Mouse (Mus musculus): ENCODE data around the gene Rgs17.
"Not testable (repeated sequence)": the region's sequence is repeated elsewhere in the genome, so short reads cannot be mapped to it uniquely, and the experiment has no call there.

Gene Rgs17

DNA sequence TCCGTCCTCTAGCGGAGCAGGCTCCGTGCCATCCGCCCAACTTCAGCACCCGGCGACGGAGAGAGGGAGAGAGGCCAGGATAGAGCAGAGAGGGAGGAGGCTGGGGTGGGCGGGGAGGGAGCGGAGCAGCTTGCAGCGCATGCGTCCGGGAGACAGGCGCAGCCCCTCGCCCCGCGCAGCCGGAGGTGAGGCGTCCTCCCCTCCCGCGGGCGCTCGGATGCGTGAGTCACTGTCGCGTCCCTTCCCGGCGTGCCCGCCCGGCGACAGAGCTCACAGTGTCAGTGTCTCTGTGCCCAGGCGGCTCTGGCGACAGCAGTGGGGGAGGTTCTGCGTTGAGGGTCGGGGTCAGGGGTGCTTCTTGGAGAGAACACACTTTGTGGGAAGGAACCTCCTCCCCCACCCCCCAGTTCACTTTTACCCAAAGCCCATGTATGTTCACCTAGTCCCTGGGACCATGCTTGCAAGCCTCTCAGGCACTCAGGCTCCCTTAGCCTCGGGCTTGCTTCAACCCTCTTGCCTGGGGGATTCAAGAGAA is at the start of gene Rgs17:
TSS of gene Rgs17 (minus strand) at position 107 of the 535 bp plus-strand sequence.
- peak; percentile 79 for DNase-seq

DNA sequence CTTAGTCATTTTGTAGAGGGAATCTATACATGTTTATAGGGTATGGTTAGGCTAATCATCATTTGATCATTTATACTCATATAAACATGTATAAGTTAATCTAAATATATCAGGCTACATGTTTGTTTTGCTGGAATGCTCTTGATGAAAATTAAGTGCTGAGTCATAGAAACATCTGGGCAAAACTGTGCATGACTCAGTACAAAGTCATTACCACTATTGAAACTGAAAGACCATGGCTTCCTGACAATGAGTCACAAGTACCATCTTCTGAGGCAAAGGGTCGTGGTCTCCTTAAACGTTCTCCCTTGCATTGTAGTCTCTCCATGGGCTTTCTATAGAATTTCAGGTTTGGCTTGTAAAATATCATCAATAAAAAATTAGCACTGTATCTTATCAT is 45.5 kb upstream of the Rgs17 start:
- no peak for DNase-seq

DNA sequence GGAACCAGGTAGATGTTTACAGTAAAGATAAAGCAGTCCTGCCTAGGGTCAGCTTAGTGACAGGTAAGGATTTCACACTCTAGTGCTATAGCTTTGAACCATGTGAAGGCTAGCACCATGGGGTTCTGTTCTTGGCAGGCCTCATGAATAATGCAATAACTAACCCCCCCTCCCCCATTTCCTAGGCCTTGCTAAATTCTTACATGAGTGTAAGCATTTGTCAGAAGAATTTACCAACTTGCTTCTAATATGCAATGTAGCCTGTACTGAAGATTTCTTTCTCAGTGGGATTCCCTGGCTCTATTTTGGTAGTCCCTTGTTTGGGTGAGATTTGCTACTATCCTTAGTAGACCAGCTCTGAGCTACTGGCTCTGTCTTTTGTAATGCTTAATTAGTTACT is 31.6 kb upstream of the Rgs17 start:
- not testable (repeated sequence) for DNase-seq

DNA sequence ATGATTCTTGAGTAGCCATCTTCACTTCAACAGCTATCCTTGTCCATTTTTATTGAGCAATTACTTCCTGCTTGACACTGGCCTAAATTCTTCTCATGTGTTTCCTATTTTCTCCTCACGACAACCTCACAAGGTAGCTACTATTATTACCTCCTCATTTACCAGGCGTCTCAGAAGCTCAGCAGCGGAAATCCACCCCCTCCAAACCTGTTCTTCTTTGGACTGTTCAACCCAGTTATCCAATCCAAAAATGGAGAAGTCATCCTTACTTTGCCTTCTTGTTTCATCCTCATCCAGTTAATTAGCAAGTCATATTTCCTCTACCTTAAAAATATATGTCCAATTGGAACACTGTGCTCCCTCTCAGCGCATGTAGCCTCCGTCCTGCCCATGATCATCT is 2.1 kb upstream of the Rgs17 start:
- peak; percentile 11 for DNase-seq

DNA sequence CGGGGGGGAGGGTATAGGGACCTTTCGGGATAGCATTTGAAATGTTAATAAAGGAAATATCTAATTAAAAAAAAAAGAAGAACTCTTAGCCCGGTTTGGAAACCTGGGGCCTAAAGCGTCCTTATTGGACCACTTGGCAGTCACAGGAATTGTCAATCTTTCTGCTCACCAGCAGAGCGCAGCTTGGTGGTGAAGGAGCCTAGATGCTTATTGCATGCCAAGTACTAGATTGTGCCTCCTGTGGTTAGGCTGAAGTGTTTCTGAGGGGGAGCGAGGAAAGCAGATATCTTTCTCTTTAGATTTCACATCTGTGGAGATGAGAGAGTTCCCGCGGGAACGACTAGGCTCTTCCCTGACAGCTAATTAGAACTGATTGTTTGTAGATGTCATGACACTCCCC is 896 bp upstream of the Rgs17 start:
- DNase-seq = peak; percentile 9

DNA sequence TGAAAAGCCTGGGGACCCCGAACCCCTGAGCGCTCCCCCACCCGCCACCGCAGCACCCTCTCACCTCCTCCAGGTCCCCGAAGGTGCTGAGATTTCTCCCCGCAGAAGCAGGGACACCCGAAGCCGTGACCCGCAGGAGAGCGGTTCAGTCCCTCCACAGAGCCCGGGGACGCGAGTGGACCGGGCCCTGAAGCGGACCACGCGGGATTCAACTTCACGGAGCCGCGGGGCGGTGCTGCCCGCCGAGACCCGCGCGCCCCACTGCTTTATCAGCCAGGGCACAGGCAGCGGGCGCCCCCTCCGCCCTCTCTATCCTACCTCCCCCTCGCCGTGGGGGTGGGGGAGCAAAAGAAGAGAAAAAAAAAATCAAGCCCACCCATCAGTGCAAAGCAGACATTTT is 429 bp downstream of the Rgs17 start:
- peak; percentile 23 for DNase-seq

DNA sequence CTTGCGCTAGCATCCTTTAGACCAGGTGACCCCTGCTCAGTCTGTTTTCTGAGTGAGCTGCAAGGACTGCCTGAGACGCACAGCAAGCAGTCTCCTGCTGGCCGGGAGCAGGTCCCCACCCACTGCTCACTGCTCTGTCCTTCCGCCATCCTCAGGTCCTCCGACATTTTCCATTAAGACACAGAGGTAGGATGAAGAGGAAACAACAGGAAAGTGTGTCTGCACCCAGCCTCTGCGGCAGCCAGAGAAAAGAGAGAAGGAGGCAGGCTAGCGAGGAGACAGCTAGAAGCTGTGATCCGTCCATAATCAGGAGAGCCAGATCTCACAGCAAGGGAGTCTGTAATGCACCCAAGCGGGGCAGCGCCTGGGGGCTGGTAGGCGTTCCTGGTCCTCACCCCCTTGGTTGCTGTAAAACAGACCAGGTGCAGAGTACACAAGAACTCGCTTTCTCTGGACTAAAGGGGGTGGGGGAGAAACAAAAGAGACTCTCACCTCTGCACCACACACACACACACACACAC is 1.1 kb downstream of the Rgs17 start:
- peak; percentile 47 for DNase-seq

DNA sequence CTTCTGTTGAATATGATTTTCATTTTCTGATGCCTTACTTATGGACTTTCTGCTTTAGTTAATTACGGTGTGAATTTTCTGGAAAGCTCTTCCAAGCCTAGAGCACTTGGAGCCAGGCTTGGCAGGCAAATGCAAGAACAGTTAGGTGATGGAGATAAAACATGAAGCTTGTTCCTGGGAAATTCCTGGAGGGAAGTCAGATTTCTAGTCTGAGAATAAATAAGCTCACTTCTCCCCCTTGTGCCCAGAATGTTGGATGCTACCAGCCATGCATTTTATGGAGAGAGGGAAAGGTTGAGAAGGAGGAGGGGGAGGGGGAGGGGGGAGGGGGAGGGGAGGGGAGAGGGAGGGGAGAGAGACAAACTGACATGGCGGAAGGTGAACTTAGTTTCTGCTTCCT is 17.8 kb downstream of the Rgs17 start:
- peak; percentile 11 for DNase-seq

DNA sequence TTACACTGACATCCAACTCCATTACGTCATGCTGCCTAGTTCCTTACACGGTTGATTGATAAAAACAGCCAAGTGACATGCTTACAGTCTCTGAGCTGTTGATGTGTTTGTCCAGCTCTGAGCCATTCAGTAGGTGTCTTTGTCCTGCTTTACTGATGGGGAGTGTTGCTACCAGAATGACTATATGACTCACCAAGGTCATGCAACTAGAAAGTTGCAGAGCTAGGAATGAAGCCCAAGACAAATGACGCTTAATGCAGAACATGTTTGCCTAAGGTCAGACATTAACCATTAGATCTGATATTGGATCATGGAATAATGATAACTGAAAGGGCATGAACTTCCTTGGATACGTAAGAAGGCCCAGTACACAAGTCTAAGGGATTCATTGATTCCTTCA is 20.4 kb downstream of the Rgs17 start:
- no peak for DNase-seq

DNA sequence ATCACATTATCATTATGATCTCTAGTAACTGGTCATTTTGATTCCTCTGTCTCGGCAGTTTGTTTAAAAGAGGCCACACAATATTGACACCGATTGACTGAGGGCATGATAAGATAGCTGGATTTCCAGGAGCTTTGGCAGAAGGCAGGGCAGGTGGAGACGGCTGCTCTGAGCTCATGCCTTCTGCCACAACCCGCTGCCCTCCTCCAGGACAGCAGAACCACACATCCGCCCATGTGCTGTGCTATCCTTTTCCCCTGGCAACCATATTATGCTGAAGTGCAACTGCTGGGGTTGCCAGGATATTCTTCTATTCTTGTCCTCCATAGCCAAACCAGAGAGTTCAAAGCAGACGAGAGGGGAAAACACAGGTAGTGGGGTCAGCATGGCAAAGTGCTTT is 21.5 kb downstream of the Rgs17 start:
- DNase-seq = no peak

DNA sequence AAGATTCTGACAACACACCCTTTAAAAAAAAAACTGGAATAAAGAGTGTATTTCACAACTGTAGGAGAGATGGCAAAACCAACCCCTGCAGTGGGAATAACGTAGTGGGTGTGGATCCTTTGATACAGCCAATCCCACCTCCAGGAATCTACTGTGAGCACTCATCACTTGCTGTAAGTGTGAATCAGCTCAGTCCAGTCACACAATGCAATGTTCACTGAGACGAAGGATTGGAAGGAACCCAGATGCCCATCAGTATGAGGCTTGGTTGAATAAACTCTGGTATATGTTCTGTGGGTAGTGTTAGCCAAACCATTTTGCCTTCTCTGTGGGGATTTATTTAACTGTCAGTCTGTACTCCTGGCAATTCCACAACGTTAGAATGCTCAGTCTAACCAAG is 45.1 kb downstream of the Rgs17 start:
- peak; percentile 25 for DNase-seq

DNA sequence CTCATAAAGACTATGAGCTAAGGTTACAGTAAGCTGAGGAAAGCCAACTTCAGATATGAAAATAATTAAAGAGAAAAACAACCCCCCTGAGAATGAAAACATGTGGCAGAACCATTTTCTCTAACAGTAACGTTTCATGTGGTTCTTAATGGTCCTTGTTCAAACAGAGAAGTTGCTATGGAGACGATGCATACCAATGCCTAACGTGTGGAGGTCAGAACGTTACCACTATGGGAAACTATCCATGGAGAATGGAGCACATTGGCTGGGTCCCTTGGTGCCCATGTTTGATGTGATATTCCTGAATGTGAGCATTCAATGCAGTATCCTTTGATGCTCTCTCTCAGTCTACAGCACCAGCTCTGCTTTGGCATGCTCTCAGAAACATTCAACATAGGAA is 51.1 kb downstream of the Rgs17 start:
- no peak for DNase-seq

DNA sequence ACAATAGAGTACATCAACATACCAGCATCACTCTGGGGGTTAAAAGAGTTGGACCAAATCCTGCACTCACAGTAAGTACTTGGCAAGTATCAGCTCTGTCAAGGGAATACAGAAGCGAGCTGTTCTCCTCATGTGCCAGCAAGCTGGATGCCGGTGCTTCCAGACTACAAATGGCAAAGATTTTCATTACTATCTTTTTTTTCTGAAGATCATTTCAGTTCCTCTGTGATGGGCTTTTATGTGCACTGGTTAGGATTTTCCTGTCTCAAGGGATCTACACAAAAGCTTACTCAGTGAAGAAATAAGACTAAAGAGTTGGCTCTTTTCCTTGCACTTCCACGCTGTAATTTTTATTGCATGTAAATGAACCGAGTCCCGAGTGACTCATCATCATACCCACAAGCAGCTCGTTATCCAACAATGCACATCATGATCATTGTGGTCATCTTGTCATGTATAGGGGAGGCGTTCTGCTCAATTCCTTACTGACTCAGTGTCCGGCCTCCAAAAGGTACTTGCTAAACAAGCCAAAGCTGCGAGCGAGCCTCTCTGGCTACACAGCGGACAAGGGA is 54.1 kb downstream of the Rgs17 start:
- DNase-seq = peak; percentile 20

DNA sequence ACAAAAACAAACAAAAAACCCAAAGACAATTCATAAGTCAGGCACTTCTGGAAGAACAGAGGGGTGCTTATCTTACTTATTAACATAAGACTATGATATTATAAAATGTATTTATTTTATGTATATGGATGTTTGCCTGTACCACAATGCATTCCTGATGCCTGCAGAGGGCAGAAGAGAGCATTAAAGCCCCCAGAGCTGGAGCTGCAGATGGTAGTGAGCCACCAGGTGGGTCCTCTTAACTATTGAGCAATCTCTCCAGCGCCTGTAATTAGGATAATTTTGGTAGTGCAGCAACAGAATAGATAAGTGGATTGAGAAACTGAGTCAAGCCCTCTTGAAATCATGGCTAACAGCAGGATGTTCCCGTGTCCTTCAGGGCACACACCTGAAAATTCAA is 56.2 kb downstream of the Rgs17 start:
- DNase-seq = no peak

DNA sequence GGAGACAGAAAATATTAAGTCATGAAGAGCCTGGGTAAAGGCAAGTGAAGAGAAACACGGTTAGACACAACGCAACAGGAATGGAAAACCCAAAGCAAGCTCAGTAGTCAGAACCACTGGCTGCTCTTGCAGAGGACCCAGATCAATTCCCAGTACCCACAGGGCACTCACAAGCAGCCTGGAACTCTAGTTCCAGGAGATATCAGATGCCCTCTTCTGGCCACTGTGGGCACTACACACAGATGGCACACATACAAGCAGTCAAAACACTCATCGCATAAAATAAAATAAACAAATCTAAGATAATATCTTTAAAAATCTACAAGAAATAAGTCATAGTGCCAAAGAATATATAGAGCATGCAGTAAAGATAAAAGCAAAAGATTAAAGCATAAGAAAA is 59.5 kb downstream of the Rgs17 start:
- no peak for DNase-seq

DNA sequence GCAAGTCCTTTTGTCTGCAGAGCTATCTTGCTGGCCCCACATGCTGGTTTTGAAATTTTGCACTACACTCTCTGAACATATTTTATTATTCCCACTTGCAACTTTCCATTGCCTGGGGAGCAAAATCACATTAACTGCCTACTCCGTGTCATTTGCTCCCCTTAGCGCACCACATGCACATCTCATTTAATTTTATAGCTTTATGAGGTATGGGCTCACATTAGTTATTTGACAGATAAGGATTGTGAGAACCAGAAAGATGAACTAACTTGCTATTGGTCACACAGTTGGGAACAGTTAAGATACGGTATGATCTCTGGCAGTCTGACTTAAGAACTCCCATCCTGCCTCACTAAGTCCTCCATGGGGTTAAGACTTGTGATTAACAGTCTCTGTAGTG is 61.4 kb downstream of the Rgs17 start:
- DNase-seq = no peak

DNA sequence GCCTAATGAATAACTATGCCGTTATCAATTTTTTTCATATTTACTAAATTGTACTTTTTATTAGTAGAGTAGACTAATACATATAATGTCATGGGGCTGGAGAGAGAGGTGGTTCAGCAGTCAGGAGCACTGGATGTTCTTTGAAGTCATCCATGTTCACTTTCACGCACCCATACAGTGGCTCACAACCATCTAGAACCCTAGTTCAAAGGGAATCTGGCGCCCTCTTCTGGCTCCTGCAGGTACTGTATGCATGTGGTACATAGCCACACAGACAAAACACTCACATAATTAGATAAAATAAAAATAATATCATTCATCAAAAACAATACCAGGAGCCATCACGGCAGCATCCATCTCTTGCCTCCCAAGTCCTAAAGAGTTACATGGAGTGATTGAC is 62.5 kb downstream of the Rgs17 start:
- no peak for DNase-seq

DNA sequence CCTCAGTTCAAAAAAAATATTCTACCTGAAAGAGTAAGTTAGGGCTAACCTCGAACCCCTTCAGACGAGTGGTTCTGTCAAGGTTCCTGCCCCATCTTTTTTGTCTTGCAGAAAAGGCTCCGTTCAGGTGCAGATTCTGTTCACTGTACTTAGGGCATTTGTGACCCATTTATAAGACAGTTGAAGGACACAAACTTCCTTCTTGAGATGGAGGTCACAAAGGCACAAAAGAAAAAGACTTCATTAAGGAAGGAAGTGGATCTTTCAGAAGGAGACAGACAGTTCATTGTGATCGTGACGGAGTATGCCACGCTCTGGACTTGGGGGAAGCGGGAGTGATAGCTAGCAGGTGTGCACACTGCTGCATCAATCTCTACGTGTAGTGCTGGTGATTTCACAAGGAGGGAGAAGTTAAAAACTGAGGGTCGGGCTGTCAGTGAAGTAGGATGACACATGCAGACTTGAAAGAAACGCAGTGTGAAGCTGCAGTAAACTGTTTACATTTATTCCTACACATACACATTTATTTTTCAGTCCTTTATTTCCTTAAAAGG is 64.1 kb downstream of the Rgs17 start:
- DNase-seq = no peak

DNA sequence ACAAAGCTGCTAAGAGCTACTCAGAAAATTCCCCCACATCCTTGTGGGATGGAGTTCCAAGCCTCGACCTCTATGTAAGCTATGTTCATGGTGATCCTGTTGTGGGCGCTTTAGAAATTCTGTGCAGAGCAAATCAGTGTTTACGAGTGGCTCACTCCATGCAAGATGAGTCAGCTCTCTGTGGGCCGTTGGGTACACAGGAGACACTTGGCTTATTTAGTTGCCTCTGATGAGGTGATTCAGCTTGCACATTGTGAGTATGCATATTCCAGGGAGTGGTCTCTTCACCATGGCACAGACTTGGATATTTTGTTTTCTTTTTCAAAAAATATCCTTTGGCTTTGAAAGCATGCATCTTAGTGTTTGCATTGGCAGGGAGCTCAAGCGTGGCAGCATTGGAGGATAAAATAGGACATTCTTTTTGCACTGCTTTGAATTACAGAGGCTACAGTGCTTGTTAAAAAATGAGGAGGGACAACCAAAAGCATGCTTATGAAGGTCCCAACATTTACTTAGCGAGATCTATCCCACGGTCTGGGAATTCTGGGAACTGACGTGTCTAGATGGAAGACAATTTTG is 68.8 kb downstream of the Rgs17 start:
- peak; percentile 22 for DNase-seq

DNA sequence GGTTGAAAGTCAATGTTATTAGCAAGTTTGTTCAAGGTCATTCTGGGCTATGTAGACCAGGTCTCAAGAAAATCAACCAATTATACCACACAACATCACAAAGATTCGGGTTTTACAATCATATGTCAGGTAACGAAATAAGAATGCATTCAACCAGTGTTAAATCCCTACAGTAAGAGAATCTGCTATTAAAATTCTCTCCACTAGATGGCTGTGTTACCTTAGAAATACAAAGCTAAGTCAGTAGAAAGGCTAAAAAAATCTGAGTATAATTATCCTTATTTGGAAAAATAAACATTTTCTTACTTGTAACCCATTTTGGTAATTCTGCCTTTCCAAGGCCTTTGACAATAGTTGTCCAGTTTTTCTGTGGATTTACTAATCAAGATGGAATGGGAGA is 75.3 kb downstream of the Rgs17 start:
- DNase-seq = no peak

DNA sequence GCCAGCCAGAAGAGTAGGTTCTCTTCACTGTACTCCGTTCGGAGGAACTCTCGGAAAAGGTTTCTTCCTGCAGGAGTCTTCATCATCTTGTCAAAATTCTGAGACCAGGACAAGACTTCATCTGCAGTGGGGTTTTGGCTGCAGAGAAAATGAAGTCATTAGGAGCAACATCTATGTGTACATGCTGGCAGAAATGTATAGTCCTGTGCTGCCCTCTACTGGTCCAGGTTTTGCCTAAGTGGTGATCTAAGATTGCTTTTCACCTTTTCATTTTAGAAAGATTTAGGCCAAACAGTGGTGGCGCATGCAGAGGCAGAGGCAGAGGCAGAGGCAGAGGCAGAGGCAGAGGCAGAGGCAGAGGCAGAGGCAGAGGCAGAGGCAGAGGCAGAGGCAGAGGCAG is 80.8 kb downstream of the Rgs17 start:
- no peak for DNase-seq

DNA sequence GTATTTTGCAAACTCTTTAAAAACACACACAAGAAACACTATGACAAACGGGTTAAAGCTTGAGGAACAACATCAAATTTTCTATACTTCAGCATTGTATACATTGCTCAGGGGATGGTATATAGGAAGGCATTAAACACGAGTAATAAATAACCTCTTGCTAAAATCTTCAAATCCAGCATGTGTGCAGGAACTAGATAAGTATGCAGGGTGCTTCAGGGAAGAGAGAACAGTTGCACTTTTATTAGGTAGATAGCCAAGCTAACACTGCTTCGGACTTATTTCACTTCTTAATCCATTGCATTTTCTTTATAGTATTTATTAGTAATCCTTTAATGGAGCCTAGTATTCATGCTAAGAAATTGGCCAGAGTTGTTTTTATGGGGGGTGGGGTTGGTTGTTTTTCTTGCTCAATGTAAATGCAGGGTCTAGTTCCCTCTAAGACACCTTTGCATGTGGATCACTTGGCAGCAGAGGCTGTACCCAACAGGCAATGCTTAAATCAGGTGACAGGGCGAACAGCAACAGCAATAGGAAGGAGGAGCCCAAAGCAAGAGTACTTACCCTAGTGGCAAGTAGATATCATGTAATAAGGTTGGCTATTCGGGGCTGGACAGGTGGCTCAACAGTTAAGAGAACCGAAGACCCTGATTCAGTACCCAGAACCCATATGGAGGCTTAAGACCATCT is 95.7 kb downstream of the Rgs17 start:
- no peak for DNase-seq

DNA sequence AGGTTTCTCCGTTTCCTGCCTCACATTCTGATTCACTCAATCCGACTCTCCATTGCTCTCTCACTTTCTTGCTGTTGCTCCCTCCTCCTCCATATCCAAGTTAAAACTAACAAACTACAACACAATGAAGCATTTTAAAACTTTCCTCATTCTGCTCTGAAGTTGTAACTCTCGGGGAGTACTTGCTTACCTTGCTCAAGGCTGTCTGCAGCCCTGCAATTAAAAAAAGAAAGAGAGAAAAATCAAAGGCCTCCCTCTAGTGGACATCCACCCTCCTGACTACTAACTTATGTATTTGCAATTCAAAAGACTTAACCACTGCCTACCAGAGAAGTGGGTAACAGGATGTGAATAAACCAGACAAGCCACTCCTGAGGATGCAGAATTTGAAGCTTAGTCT is 97.4 kb downstream of the Rgs17 start:
- peak; percentile 14 for DNase-seq

Data from right cerebral cortex, postnatal 25 days (tissue).